Mouse (Mus musculus) lung, postnatal 0 days (tissue): ENCODE results near the gene Adm. TPM values are rescaled to one million over a fixed set of nuclear protein-coding genes. Genes with fewer than 3 reads are reported as not detected.
"Not testable (repeated sequence)": the region's sequence is repeated elsewhere in the genome, so short reads cannot be mapped to it uniquely, and the experiment has no call there.

Source experiments
- ATAC-seq: fragments of 200-750 bp; cut with Nextera tagmentation; 2 replicates; pipeline ENCODE4 v1.8.0; 2017; ENCODE audit warnings: moderate library complexity
- DNase-seq: peaks from one replicate; pipeline ENCODE4 v3.0.0-alpha.2; 2016; ENCODE audit warnings: low spot score
- H3K27ac ChIP-seq: fragments of 300-500 bp; sonication (generic); 2 replicates; pipeline ENCODE4 v1.5.1; 2014; ENCODE audit warnings: antibody characterized with exemption, mild to moderate bottlenecking, low read length, mixed read lengths
- H3K27me3 ChIP-seq: fragments of 300-500 bp; sonication (generic); replicated peaks from 2 replicates; pipeline ENCODE4 v1.6.1; 2014; ENCODE audit warnings: low read length, mixed read lengths; ENCODE audit not compliant: insufficient read depth
- H3K36me3 ChIP-seq: fragments of 300-500 bp; sonication (generic); 2 replicates; pipeline ENCODE4 v1.6.1; 2014; ENCODE audit warnings: low read length, mixed read lengths; ENCODE audit not compliant: insufficient read depth
- H3K4me1 ChIP-seq: fragments of 300-500 bp; sonication (generic); 2 replicates; pipeline ENCODE4 v1.6.1; 2014; ENCODE audit warnings: antibody characterized with exemption, low read depth, low read length, mixed read lengths; ENCODE audit not compliant: insufficient read depth
- H3K4me2 ChIP-seq: fragments of 300-500 bp; sonication (generic); replicated peaks from 2 replicates; pipeline ENCODE4 v1.6.1; 2014; ENCODE audit warnings: low read depth, mild to moderate bottlenecking, low read length, moderate library complexity, mixed read lengths
- H3K4me3 ChIP-seq: fragments of 300-500 bp; sonication (generic); 2 replicates; pipeline ENCODE4 v1.5.1; 2014; ENCODE audit warnings: low read depth, low read length
- H3K9ac ChIP-seq: fragments of 300-500 bp; sonication (generic); replicated peaks from 2 replicates; pipeline ENCODE4 v1.6.1; 2014; ENCODE audit warnings: low read depth, mild to moderate bottlenecking
- H3K9me3 ChIP-seq: fragments of 300-500 bp; sonication (generic); 2 replicates; pipeline ENCODE4 v1.6.1; 2016; ENCODE audit warnings: low read length, mixed read lengths
- CTCF ChIP-seq: IDR thresholded peaks from 2 replicates; pipeline ENCODE4 v1.5.1; 2016; ENCODE audit warnings: antibody characterized with exemption, mild to moderate bottlenecking
- EP300 ChIP-seq: IDR thresholded peaks from 2 replicates; pipeline ENCODE4 v1.6.1; 2016; ENCODE audit warnings: antibody characterized with exemption, mild to moderate bottlenecking, control low read depth
- WGBS: fragments of 180-500 bp; shearing (Covaris S2); extraction: QIAGEN DNeasy Blood & Tissue Kit; methylation state at CpG from one replicate; pipeline ENCODE4 v1.1.7; 2014; 5-methylcytosine and 5-hydroxymethylcytosine counted together
- polyA plus RNA-seq: library from polyadenylated mRNA; unstranded; fragments of >200 nt; fragmentation: Nextera tagmentation; extraction: Ambion mirVana; gene quantifications from 2 replicates; pipeline ENCODE4 v1.2.1, GENCODE M21; 2015

Adm gene
- polyA plus RNA-seq, 1 experiment from 2014 or later = 4.8 TPM

DNA sequence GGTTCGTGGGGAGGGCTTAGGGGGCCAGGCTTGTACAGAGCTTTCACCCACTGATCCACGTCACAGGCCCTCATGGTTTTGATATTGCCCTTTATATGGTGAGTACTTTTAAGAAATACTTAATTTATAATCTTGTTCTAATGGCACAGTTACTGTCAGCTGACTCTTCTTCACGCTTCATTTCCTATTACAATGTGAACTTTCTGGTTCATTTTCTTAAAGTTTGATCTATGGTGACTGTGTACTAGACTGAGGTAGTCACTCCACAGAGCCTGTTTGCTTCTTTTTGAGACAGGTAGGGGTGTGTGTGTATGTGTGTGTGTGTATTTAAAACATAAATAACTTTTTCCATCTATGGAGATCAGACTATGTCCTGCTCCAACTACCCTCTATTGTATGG, 8.5 kb downstream of the Adm start:
- Histone ChIP-seq H3K27ac (no peak overlapping the region), H3K36me3 (no peaks in the 10 kb centered on the region), H3K27me3 (no peaks in the 10 kb centered on the region), H3K4me2 (no peak overlapping the region), H3K9me3 (no peaks in the 10 kb centered on the region), H3K4me1 (peaks cover 2% of the 10 kb centered on the region; the same call in 1 of the 2 replicates), H3K9ac (no peak overlapping the region), H3K4me3 (no peak overlapping the region)
- TF ChIP-seq CTCF (no peak), EP300 (no peak)
- no peak for ATAC-seq
- WGBS = 80% methylated on average over 3 of the region's 3 CpGs
- DNase-seq = no peak

DNA sequence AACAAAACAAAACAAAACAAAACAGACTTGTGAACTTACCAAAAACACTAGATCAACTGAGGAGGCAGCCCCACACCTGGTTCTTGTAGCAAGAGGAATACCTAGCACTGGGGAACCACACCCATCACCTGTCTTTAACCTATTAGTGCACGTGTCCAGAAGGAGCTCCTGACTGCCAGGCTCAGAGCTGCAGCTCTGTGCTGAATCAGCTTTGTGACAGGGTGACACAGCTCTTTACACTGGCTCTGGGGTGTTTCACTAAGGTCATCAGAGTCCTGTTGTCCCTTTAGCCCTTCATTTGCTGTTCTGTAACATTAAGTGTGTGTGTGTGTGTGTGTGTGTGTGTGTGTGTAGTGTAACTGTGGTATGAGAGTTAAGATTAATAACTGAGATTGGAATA, 9.1 kb downstream of the Adm start:
- no peaks in the 10 kb centered on the region for H3K36me3 ChIP-seq
- no peak overlapping the region for H3K9ac ChIP-seq
- H3K4me3 ChIP-seq = no peak overlapping the region
- H3K4me1 ChIP-seq = no peaks in the 10 kb centered on the region; the same call in 1 of the 2 replicates
- WGBS = 47% methylated on average over 1 of the region's 1 CpGs
- H3K27ac ChIP-seq = no peak overlapping the region
- DNase-seq (no peak), ATAC-seq (no peak)
- no peak for TF ChIP-seq EP300
- no peak for TF ChIP-seq CTCF
- no peaks in the 10 kb centered on the region for H3K27me3 ChIP-seq
- H3K4me2 ChIP-seq = no peak overlapping the region
- no peaks in the 10 kb centered on the region for H3K9me3 ChIP-seq

GRCm38 (mm10) chr7:110638305-110639110, 11.0 kb downstream of the Adm start:
- Histone ChIP-seq H3K36me3 (no peaks in the 10 kb centered on the region), H3K27ac (no peak overlapping the region), H3K4me3 (no peak overlapping the region), H3K4me2 (no peak overlapping the region), H3K9me3 (no peaks in the 10 kb centered on the region), H3K27me3 (no peaks in the 10 kb centered on the region), H3K9ac (no peak overlapping the region), H3K4me1 (no peaks in the 10 kb centered on the region; the same call in 1 of the 2 replicates)
- DNase-seq = peak; percentile 56
- ATAC-seq = peak; percentile 62
- 45% methylated on average over 17 of the region's 17 CpGs for WGBS
- TF ChIP-seq CTCF (no peak), EP300 (no peak)

DNA sequence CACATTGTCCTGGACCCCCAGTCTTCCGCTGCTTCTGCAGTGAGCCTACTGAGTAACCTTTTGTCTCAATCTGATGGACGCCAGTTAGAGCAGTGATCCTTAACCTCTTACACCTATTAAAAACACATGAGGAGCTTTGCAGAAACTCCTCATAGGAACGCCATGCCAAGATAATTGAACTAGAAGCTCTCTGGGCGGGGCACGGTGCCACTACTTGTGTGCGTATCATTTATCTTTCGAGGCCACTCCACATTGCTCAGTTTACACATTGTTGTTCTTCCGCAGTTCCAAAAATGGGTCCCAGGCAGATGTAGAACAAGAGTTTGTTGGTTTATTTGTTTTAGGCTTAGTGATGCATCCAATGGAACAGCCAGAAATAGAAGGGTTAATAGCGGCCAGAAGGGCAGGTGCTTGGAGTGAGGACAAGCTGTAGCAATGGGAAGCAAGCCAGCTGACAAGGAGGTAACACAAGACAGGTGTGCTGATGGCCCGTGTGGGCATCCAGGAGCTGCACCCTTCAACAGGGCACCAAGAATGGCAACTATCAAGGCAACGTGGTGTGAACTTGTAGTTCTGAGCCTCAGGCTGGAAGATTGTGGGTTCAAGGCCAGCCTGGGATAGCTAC, 11.9 kb downstream of the Adm start:
- ATAC-seq (no peak), DNase-seq (no peak)
- Histone ChIP-seq H3K9me3 (no peaks in the 10 kb centered on the region), H3K4me1 (no peaks in the 10 kb centered on the region; the same call in 1 of the 2 replicates), H3K27ac (no peak overlapping the region), H3K4me2 (no peak overlapping the region), H3K36me3 (no peaks in the 10 kb centered on the region), H3K9ac (no peak overlapping the region), H3K4me3 (no peak overlapping the region), H3K27me3 (no peaks in the 10 kb centered on the region)
- WGBS = 74% methylated on average over 11 of the region's 11 CpGs
- no peak for TF ChIP-seq EP300
- no peak for TF ChIP-seq CTCF

GRCm38 (mm10) chr7:110639958-110640357, 12.5 kb downstream of the Adm start:
- H3K27ac ChIP-seq = not testable (repeated sequence)
- 97% methylated on average over 3 of the region's 3 CpGs for WGBS

GRCm38 (mm10) chr7:110645311-110645710, 17.9 kb downstream of the Adm start:
- TF ChIP-seq CTCF (peak; percentile 85), EP300 (no peak)
- no peaks in the 10 kb centered on the region for H3K36me3 ChIP-seq
- 71% methylated on average over 5 of the region's 5 CpGs for WGBS
- H3K4me2 ChIP-seq = no peak overlapping the region
- H3K27me3 ChIP-seq = no peaks in the 10 kb centered on the region
- H3K9me3 ChIP-seq = no peaks in the 10 kb centered on the region
- H3K4me3 ChIP-seq = no peak overlapping the region
- DNase-seq = peak; percentile 82
- H3K9ac ChIP-seq = no peak overlapping the region
- H3K4me1 ChIP-seq = peaks cover 8% of the 10 kb centered on the region
- H3K27ac ChIP-seq = no peak overlapping the region
- peak; percentile 45 for ATAC-seq

More at GRCm38 (mm10) chr7:110639958-110640357, 12.5 kb downstream of the Adm start:
- not testable (repeated sequence) for H3K27me3 ChIP-seq, H3K36me3 ChIP-seq, H3K9me3 ChIP-seq, H3K4me1 ChIP-seq, DNase-seq, ATAC-seq, H3K9ac ChIP-seq, H3K4me2 ChIP-seq, H3K4me3 ChIP-seq
